Mouse (Mus musculus) liver, adult 2 months (tissue): ENCODE measurements around the gene Gprc5c.

Source experiments
- CTCF ChIP-seq: fragments of 200-500 bp; IDR thresholded peaks from 2 replicates; pipeline ENCODE4 v1.5.1; 2011; ENCODE audit warnings: low read depth, low read length, control low read depth
- POLR2A ChIP-seq: fragments of 200-500 bp; IDR thresholded peaks from 2 replicates; pipeline ENCODE4 v1.6.1; 2011; ENCODE audit warnings: low read length, control low read depth; ENCODE audit not compliant: insufficient read depth; ENCODE audit errors: extremely low read depth

DNA sequence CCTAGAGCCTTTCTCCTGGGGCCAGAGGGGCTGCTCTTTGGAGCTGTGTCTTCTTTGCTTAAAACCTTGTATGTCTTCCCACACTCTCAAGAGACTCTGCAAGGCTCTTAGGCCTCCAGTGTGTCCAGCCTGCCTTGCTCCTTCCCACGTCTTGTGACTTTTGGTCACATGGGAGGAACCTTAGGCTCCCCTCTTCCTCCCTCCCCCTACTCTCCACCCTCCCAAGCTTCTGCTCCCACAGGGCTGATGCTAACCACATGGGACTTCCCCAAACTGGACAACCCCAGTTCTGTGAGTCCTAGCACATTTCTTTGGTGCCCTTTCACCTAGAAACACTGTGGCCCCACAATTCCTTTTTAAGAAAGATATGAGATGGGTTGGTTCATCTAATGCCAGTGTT, 47.1 kb downstream of the Gprc5c start:
- TF ChIP-seq CTCF (no peak), POLR2A (no peak)
